Mouse (Mus musculus): ENCODE measurements around the gene Tnfrsf22.
"Not testable (repeated sequence)": the region's sequence is repeated elsewhere in the genome, so short reads cannot be mapped to it uniquely, and the experiment has no call there.

- TF ChIP-seq CTCF, EP300 (IDR thresholded peaks at IDR 0.05; ENCODE audit: low read depth): not testable (repeated sequence)
Observed at GRCm38 (mm10) chr7:143686676-143687075, 37.2 kb upstream of the Tnfrsf22 start.
